Mouse (Mus musculus) testis, postnatal 14 days (tissue): ENCODE measurements around the gene Mobp.

Source experiments
- DNase-seq: peaks from one replicate; pipeline ENCODE4 v3.0.0; 2021; ENCODE audit warnings: low spot score

Gene Mobp

GRCm38 (mm10) chr9:120134529-120135160 lies 14.9 kb upstream of the Mobp start:
- no peak for DNase-seq

DNA sequence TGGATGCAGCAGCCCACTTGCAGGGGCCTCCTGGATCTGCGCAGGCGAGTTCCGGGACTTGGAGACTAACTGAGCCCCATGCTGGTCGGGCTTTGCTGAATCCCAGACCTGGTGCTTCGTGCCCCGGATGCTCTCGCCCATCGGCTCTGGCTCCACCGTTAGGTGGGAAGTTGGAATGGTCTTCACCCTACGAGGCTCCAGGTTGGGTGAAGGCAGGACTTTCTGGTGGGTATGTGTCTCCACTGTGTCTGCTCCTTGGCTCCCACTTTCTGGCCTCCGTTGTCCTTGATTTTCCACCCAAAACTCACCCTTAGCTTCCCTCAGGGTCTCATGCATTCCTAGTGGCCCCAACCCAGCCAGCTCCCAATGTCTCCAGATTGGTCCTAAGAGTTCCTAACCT lies 14.1 kb upstream of the Mobp start:
- no peak for DNase-seq

DNA sequence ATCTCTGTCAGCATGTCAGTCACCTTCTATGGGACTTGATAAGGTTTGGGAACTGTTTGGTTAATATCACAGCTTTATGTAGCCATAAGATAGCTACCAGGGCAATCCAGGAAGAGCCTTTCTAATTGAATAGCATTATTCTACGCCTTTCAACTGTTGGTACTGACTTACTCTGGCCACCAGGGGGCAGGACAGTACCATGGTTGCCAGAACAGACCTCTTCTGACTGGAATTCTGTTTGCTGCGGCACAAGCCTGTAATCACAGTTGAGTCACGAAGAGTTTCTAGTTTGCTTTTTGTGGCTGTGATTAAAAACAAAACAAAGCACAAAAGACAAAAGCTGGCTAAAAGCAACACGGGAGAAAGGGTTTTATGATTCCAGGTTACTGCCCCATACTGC lies 8.9 kb upstream of the Mobp start:
- DNase-seq: peak; percentile 51

DNA sequence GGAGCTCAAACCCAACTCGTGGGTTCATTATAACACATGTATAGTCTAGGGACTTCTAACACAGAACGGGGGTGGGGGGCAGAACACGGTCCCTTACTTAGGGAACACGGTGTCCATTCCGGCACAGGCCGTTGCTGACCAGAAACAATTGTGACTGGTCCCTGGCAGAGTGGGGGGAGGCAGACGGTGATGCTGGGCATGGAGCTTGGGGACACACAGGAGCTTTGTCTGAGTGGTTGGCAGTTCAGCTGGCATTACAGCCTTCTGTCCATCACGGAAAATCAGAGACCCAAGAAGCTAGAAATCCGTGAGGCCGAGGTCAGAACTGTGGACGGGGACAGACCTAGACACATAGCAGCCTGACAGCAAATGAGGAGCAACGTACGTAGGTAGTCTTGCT lies 5.0 kb upstream of the Mobp start:
- DNase-seq: no peak

DNA sequence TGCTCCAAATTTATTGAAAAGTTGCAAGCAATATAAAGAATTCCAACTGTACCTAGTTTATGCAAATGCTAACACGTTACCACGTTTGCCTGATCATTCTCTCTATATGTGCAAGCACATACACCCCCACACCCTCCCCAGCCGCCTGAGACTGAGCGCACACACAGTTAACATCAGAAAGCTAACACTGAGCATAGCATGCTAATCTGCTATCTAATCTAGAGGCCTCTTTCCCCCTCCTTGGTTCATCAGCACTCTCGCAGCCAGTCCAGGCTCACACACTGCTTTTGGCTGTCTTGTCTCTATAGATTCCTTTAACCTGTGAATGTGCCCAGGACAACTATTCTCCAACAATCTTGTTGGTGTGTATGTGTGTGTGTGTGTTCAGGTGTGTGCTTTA lies 1.6 kb downstream of the Mobp start:
- no peak for DNase-seq

DNA sequence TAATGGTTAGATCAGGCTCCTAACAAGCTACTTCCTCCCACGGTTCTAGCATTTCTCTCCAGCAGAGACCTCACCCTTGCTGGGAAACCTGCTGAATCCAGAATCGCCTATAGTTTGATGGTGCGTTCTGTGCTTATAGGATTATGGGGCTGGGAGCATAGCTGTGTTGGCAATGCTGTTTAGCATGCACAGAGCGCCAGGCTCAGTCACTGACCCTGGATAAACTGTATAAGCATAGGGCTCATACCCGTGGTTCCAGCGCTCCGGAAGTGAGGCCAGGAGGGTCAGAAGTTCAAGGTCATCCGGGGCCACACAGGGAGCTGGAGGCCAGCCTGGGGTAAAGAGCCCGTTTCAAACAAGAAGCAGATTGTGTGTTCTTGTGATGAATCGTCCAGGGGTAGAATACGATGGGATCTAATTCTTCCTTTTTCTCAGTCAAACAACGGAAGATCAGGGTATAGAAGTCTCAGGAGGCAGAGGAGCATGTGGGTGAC lies 2.4 kb downstream of the Mobp start:
- no peak for DNase-seq

DNA sequence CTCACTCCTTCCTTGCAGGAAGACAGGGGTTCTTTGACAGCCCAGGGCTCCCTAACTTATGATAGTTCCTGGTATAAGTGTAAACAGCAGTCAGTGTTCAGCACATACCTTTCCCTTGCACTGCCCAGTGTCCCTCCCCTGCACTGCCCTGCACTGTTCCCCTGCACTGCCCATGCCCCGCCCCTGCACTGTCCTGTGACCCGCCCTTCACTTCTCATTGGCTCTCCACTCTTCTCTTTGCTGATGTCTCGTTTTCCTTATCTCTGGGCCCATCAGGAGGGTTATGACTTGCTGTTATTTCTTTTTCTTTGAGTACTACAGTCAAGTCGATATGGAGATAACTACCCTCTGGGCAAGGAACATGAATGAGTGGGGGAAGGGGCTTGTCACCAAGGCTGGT lies 8.5 kb downstream of the Mobp start:
- DNase-seq: no peak

- peak; percentile 76 for DNase-seq
Measured at GRCm38 (mm10) chr9:120163862-120164261, 14.4 kb downstream of the Mobp start.

GRCm38 (mm10) chr9:120167826-120168225 lies 18.3 kb downstream of the Mobp start:
- no peak for DNase-seq

DNA sequence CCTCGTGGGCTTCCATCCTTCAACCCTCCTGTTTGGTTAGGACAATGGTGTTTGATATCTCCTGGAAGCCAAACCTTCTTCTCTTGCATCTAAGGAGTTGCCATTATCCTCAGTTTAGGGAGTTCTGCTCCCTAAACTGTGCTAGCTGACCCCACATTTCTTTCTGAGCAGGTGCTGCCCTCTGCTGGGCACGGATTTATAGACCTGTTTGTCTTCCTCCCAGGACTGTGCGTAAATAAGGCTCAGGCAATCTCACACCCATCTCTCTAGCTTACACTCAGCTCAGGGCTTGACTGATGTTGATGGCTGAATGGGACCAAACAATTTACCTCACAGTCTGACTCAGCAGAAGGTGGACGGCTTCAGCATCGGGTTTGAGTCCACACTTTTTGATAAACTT lies 21.8 kb downstream of the Mobp start:
- no peak for DNase-seq

DNA sequence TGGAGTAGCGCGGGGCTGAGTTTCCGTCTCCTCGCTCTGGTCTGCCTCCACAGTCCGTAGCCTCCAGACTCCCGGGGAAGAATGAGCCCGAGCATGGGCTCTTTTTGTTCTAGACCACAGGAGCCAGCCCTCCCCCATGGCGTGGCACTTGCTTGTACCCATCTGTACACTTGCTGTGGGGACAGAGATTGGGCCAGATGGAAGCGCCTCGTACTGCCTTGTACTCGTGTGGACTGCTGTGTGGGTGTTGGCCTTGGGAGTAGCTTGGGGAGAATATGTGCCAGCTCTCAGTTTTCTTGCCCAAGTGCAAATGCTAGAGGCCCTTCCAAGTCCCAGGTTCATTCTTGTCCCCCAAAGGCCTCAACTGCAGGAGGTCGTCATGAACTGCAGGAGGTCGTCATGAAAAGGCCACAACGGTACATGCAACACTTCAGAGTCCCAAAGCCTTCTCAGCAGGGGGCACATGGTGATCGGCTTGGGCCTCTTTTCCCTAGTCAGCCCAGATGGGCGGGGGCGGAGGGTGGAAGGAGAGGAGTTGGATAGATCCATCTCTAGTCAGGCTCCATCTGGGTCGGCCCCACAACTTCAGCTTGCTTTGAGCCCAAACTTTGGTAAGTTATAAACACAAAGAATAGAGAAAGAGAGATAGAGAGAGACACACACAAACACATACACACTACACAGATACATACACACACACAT lies 25.1 kb downstream of the Mobp start:
- no peak for DNase-seq

- DNase-seq: no peak
Measured at GRCm38 (mm10) chr9:120178813-120179212, 29.3 kb downstream of the Mobp start.

DNA sequence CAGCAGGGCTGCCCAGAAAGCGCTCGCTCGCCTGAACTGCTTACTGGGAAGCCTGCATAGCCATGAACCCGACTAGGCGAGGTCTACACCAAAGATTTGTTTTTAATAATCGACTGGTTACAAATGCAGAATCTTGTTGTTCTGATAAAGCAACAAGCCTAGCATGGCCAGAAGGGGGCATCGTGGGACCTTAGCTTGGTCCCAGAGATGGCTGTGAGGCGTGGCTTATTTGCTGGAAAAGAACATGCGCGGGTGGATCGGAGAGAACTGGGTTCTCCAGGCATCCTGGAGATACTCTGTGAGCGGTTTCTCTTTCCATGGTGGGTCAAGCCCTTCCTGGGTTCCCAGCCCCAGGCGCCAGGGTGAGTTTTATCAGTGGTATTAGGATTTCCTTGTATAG lies 35.0 kb downstream of the Mobp start:
- DNase-seq: no peak

- no peak for DNase-seq
Measured at GRCm38 (mm10) chr9:120186856-120187255, 37.3 kb downstream of the Mobp start.

DNA sequence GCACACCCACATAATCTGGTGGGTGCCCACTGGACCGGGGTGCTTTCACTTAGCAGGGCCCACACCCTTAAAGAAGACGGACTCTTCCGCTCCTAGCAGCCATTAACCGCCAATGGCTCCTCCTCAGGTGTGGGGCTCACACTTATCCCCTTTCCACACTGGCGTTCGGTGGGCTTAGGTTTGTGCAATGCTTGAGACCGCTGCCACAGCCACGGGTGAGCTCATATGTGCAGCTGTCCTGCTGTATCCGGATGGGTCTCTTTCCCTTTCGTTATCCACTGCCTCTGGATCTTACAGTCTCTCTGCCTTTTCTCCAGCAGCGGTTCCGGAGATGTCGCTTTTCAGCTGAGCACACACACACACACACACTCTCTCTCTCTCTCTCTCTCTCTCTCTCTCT lies 41.4 kb downstream of the Mobp start:
- no peak for DNase-seq

- DNase-seq: peak; percentile 67
Measured at GRCm38 (mm10) chr9:120191362-120192098, 42.0 kb downstream of the Mobp start.

DNA sequence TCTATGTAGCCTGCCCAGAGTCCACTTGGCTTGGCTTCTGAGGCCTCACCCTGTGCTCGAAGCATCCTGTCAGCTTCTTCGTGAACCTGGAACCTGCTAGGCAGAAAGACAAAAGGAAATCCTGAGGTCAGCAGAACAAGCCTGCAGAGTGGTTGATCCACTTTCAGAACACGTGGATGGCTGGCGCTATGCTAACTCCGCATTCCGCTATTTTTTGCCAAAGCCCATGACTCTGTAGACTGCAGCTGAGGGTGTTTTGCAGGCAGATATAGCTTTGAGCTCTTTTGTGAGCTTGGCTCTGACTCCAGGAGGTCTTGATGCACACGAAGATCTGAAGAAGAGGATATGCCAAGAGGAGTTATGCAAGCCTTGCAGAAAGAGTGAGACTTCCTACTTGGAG lies 43.2 kb downstream of the Mobp start:
- DNase-seq: no peak

DNA sequence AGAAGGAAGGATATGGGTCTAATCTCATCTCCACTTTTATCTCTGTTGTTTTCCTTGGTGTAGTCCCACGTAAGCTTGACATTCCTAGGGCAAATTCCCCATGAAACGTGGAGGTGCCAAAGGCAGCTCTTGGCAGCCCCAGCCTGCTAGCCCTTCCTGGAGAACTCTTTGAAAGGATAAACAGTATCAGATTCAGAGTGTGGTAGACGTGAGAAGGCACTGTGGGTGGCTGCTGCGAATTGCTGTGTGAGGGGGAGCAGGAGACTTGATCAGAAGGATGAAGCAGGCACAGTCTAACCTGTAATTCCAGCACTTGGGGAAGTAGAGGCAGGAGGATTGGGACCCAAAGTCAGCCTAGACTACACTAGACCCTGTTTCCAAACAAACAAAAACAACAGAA lies 51.4 kb downstream of the Mobp start:
- DNase-seq: no peak

DNA sequence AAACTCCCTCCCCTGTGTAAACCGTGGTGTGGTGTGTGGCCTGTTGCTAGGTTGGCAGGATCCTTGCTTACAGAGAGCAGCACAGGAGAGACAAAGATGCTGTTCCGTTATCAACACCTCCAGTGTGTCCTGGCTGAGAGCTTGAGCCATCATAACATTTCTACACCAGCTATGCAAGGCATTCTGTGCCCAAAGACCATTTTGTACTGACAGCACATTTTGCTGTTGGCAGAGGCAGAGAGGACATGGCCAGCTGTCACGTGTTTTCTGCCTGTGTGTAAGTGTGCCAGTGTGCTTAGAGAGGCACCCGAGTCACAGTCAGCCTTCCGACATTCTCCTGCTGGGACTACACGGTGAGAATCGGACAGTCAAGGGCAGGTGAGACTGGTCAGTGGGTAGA lies 52.2 kb downstream of the Mobp start:
- DNase-seq: no peak

DNA sequence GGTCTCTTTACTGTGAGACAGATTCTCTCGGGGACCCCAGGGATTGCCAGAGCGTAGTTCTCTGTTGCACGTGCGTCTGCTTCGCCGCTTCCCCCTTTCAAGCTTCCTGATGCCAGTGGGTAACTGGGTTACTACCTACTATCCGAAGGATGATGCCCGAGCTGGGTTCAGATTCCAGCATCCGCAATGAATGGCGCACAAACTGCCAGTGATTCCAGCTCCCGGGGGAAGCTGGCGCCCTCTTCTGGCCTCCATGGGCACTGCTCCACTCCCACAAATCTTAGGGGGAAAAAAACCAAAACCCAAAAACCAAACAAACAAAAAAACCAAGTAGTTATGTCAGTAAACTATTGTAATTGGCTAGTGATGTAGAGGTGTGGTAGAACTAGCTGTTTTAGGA lies 53.2 kb downstream of the Mobp start:
- DNase-seq: no peak

DNA sequence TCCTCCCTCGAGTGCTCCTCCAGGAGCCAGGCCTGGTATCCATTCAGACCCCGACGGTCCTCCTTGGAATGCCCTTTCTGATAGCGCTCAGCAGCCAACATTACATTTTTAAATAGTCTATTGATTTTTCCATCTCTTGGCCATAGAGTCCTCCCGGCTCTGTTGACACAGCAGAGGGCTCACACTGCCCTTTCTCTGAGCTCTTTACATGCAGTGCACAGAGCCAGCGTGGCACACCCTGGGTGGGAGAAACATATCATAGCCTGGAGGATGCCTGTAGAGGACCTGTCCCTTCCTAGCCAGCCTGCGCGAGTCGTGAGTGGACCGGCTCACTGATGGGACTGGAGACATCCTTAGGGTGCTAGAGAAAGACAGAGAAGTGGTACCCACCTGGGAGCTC lies 54.4 kb downstream of the Mobp start:
- no peak for DNase-seq

- DNase-seq: no peak
Measured at GRCm38 (mm10) chr9:120206897-120207296, 57.4 kb downstream of the Mobp start.

- no peak for DNase-seq
Measured at GRCm38 (mm10) chr9:120210068-120210467, 60.6 kb downstream of the Mobp start.
